Mouse (Mus musculus) hindbrain, embryonic 10.5 days (tissue): ENCODE results near the gene Fxr1. TPM values are rescaled to one million over a fixed set of nuclear protein-coding genes. Genes with fewer than 3 reads are reported as not detected.

Source experiments
- polyA plus RNA-seq: library from polyadenylated mRNA; unstranded; fragments of >200 nt; fragmentation: Nextera tagmentation; extraction: Ambion mirVana; gene quantifications from 2 replicates; pipeline ENCODE4 v1.2.1, GENCODE M21; 2016

Gene Fxr1
- polyA plus RNA-seq, 1 experiment from 2014 or later, result 35.5 TPM

Other genes starting within 250 kb of the Fxr1 start
- 53.0 and 57.8 TPM in 2 replicates for gene Ttc14, start 220.1 kb upstream of the Fxr1 start, polyA plus RNA-seq
- 6.8 and 8.3 TPM in 2 replicates for gene Ccdc39, start 175.6 kb upstream of the Fxr1 start, polyA plus RNA-seq
- gene Dnajc19, start 61.4 kb downstream of the Fxr1 start, polyA plus RNA-seq, result 182 and 189 TPM in 2 replicates